Mouse (Mus musculus): Measurements from ENCODE around the gene Tll1.

DNA sequence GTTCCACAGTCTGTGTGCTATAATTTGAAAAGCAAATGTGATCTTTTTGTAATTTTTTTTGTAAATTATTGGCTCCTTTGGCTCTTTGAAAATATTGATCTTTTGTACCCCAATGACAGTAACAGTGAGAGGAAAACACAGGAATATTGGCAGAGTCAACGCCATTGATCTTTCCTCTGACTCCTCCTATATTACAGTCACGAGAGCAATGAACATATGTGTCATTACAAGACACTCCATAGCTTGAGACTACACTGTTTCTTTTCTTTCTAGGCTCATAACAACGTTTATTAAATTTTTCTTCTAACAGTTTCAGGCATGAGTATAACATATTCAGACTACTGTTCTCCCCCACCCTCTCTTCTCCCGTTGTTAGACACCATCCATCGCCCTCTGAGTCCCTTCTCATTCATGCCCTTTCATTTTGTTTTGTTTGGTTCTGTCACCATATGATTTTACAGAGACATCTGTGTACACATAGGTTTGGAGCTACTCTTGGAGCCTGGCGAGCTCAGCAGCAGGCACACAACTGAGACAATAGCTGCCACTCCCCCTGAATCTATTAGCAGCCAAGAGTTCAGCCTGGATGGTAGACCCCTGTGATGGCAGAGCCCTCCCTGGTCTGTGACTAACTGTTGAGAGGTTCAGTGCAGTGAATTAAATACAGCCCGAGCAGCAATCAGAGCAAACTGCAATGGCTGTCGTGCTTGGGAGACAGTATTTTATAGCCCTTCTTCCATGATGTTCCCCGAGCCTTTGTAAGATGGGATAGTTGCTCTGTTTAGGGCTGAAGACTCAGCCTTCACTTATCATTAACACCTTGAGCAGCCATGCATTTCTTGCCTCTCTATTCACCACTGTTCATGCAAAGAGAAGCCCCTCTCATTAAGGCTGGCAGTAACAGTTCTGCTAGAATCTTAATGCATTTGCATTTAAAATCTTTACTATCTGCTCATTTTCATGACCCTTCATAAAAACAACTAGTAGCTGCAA is 52.9 kb downstream of the Tll1 start:
- no peak for TF ChIP-seq POLR2A (IDR thresholded peaks at IDR 0.05; ENCODE audit: insufficient read depth, low read length)
- TF ChIP-seq CTCF (IDR thresholded peaks at IDR 0.05; ENCODE audit: low read depth, low read length): no peak
- TF ChIP-seq EP300 (IDR thresholded peaks at IDR 0.05; ENCODE audit: insufficient read depth, low read depth, low read length): no peak
